Mouse (Mus musculus) urinary bladder, postnatal 25 days (tissue): Measurements from ENCODE around the gene Anapc5.

Source experiments
- DNase-seq: peaks from one replicate; pipeline ENCODE4 v3.0.0; 2022; ENCODE audit warnings: low spot score

Gene Anapc5

GRCm38 (mm10) chr5:122820777-122821523 lies at the start of gene Anapc5:
Gene Anapc5 (minus strand): TSS chr5:122821339.
- DNase-seq, result peak; percentile 90

GRCm38 (mm10) chr5:122863053-122863452 lies 41.9 kb upstream of the Anapc5 start:
- DNase-seq, result no peak

GRCm38 (mm10) chr5:122855858-122856257 lies 34.7 kb upstream of the Anapc5 start:
- DNase-seq, result no peak

- no peak for DNase-seq
Observed at GRCm38 (mm10) chr5:122852611-122853010, 31.5 kb upstream of the Anapc5 start.

GRCm38 (mm10) chr5:122850319-122851002 lies 29.3 kb upstream of the Anapc5 start:
- DNase-seq, result peak; percentile 7

- peak; percentile 89 for DNase-seq
Observed at GRCm38 (mm10) chr5:122849521-122850318, 28.6 kb upstream of the Anapc5 start, which contains the start of gene Rnf34. Gene Rnf34 (plus strand): TSS chr5:122850048.

GRCm38 (mm10) chr5:122843799-122844198 lies 22.7 kb upstream of the Anapc5 start:
- DNase-seq, result no peak

- DNase-seq, result no peak
Observed at GRCm38 (mm10) chr5:122841126-122841525, 20.0 kb upstream of the Anapc5 start.

- DNase-seq, result no peak
Observed at GRCm38 (mm10) chr5:122832996-122833395, 11.9 kb upstream of the Anapc5 start.

GRCm38 (mm10) chr5:122832536-122832935 lies 11.4 kb upstream of the Anapc5 start:
- DNase-seq, result no peak

- no peak for DNase-seq
Observed at GRCm38 (mm10) chr5:122825099-122825498, 4.0 kb upstream of the Anapc5 start.

- DNase-seq, result no peak
Observed at GRCm38 (mm10) chr5:122824450-122824849, 3.3 kb upstream of the Anapc5 start.

- no peak for DNase-seq
Observed at GRCm38 (mm10) chr5:122823976-122824375, 2.8 kb upstream of the Anapc5 start.

- DNase-seq, result no peak
Observed at GRCm38 (mm10) chr5:122822441-122822840, 1.3 kb upstream of the Anapc5 start.

- no peak for DNase-seq
Observed at GRCm38 (mm10) chr5:122821524-122821885, 366 bp upstream of the Anapc5 start.

- no peak for DNase-seq
Observed at GRCm38 (mm10) chr5:122812699-122813098, 8.4 kb downstream of the Anapc5 start.

- peak; percentile 51 for DNase-seq
Observed at GRCm38 (mm10) chr5:122811364-122812079, 9.6 kb downstream of the Anapc5 start.

- DNase-seq, result no peak
Observed at GRCm38 (mm10) chr5:122805503-122805902, 15.6 kb downstream of the Anapc5 start.

- no peak for DNase-seq
Observed at GRCm38 (mm10) chr5:122802706-122803105, 18.4 kb downstream of the Anapc5 start.

GRCm38 (mm10) chr5:122801684-122802083 lies 19.5 kb downstream of the Anapc5 start:
- no peak for DNase-seq

GRCm38 (mm10) chr5:122800345-122801010 lies 20.7 kb downstream of the Anapc5 start:
- DNase-seq, result no peak
